Mouse (Mus musculus) frontal cortex, postnatal 25 days (tissue): ENCODE results near the gene Zfp655.
"Not testable (repeated sequence)": the region's sequence is repeated elsewhere in the genome, so short reads cannot be mapped to it uniquely, and the experiment has no call there.

Experiments used
- DNase-seq, 2 experiments: peaks; one replicate each; pipeline ENCODE4 v3.0.0; 2022; ENCODE audit warnings: low spot score in 2 of 2

Gene Zfp655

GRCm38 (mm10) chr5:145222840-145223239 is 8.7 kb upstream of the Zfp655 start:
- no peak for DNase-seq

- no peak for DNase-seq
Observed at GRCm38 (mm10) chr5:145223395-145223794, 8.1 kb upstream of the Zfp655 start.

DNA sequence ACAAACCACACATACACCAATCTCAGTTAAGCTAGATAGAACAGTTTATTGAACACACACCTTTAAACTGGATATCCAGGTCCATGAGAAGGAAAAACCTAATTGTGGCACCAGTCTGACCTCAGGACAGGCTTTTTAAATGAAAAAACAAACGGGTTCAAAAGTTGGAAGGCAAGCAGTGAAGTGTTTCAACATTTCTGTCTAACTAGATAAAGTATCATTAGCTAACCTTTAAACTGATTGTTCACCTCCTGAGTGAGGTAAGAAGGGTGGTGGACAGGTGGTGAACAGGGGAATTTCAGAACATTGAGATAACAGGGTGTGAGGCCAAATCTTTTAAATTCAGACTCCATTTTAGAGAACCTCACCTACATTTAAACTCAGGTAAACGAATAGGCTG is 5.1 kb upstream of the Zfp655 start:
- no peak for DNase-seq

DNA sequence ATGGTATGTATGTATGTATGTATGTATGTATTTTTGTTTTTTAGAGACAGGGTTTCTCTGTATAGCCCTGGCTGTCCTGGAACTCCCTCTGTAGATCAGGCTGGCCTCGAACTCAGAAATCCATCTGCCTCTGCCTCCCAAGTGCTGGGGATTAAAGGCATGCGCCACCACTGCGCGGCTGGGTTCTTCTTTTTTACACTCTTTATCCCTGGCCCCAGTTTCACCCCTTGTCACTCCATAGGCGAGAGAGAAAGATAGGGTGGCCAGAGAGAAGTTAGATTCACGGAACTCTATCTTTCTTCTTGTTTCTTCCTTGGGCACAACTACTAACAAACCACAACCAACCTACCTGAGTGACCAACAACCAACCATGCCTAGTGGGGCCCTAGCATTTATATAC is 2.2 kb upstream of the Zfp655 start:
- not testable (repeated sequence) for DNase-seq

- DNase-seq: no peak
Observed at GRCm38 (mm10) chr5:145230641-145231040, 874 bp upstream of the Zfp655 start.

DNA sequence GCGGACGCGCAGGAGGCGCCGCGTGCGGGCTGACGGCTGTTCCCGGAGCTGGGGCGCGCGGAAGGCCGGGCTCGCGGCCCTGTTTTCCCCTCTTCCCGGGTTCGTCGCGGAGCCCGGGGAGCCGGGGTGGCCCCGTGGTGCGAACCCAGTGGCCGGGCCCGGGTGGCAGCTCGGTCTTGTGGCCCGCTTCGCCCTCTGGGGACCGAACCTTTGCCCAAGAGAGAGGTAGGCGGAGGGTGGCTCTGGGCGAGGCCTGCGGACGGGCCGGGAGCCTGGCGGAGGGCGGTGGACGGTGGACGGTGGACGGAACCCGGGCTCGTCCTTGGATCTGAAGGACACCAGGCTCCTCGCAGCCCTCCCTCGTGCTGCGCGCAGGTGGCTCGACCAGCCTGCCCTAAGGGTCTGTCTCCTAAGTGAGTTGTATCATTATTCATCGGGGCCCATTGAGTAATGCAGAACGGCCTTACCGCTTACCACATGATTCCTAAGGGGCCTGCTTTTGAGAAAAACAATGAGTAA is 437 bp downstream of the Zfp655 start:
- DNase-seq: no peak

DNA sequence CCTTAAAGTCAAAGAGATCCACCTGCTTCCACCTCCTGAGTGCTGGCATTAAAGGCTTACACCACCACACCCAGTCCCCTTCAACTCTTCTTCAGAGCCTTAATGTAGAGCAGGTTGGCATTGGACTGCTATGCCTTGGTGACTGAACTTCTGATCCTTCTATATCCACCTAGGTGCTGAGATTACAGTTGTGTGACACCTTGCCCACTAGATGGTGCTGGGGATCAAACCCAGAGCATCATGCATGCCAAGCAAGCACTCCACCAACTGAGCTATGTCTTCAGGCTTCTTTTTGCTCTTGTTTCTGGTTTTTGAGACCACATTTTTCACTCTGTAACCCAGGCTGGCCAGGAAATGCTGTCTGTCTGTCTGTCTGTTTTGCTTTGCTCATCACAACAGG is 3.1 kb downstream of the Zfp655 start:
- no peak for DNase-seq

- no peak for DNase-seq
Observed at GRCm38 (mm10) chr5:145249520-145249919, 18.0 kb downstream of the Zfp655 start.

DNA sequence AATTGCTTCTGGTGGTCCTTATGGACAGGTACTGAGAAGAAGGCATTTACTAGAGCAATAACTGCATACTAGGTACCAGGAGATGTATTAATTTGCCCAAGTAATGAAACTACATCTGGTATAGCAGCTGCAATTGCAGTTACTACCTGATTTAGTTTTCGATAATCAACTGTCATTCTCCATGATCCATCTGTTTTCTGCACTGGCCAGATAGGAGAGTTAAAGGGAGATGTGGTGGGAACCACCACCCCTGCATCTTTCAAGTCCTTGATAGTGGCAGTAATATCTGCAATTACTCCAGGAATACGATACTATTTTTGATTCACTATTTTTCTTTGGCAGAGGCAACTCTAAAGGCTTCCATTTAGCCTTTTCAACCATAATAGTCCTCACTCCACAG is 42.1 kb downstream of the Zfp655 start:
- not testable (repeated sequence) for DNase-seq

- DNase-seq: no peak
Observed at GRCm38 (mm10) chr5:145279948-145280347, 48.4 kb downstream of the Zfp655 start.

DNA sequence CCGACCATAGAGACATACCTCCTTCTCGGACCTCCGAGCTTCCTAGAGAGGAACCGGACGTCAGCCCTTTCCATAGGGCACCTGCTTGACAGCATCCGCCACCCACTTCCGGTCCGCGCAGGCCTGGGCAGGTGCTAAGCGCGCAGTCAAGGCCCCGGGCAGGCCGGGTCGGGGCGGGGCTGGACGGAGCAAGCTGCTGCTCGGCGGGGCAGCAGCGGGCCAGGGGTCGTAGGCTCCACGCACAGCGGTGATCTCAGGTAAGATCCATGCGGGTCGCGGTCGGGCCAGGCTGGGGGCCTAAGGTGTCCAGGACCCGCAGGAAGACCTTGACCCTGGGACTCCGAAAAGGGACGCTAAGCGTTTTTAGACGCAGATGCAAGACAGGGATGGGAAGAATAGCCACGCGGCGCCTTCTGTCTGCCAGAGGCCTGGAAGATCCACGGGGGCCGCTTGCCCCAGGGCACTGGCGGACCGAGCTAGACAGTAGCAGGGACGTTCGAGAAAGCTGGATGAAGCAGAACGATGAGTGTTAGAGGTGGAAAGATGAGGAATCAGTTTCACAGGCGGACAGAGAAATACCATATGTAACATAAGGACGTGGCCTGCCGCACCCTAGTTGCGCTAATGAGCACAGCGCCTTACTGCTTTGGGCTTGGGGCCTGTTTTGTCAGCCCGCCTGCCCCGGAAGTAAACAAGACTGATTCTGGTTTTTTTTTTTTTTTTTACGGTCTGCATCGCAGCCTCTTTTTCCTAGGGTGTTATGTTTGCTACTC is 49.0 kb downstream of the Zfp655 start, which contains the start of gene Zscan25:
Gene Zscan25, plus strand, starts transcription at position 130 of the 773 bp plus-strand sequence.
- peak; percentile 80 to 85 for DNase-seq

GRCm38 (mm10) chr5:145288382-145288781 is 56.9 kb downstream of the Zfp655 start:
- DNase-seq: no peak

- DNase-seq: no peak
Observed at GRCm38 (mm10) chr5:145290697-145291096, 59.2 kb downstream of the Zfp655 start.

- DNase-seq: no peak
Observed at GRCm38 (mm10) chr5:145292398-145292797, 60.9 kb downstream of the Zfp655 start.
